Mouse (Mus musculus) hindlimb bud, embryonic 11.5 days (tissue): Measurements from ENCODE around the gene Laptm5.

Source experiments
- DNase-seq: peaks from one replicate; pipeline ENCODE4 v3.0.0-alpha.2; 2012; ENCODE audit warnings: low read depth, low spot score; ENCODE audit errors: extremely low spot score

Gene Laptm5

DNA sequence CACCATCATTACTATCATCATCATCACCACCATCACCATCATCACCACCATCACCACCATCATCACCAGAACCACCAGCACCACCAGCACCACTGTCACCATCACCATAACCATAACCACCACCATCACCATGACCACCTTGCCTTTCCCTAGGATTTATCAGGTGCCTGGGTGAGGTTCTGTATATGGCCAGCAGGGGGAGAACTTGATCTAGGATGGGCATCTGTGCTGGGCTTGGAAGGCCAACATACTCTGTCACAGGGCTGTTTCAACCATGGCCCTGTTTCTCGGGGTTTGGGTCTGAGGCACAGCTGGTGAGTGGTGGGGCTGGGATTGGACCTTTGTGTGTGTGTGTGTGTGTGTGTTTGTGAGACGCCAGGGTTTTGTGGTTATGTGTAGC is 16.6 kb upstream of the Laptm5 start:
- DNase-seq: no peak

DNA sequence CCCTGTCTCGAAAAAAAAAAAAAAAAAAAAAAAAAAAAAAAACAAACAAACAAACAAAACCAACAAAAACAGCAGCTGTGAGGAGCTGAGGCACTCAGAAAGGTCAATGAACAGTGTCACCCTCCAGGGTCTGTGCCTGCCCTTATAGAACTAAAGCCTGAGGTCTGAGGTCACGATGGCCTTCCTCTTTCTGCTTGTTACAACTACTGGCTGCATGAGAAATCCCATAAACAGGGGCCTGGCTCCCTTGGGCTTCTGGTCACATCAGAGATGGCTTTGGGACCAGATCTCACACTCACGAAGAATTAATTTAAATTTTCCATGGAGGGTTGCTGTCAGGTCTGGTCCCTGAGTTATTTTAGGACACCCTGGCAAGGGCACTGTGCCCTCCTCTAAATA is 13.5 kb upstream of the Laptm5 start:
- DNase-seq: no peak

DNA sequence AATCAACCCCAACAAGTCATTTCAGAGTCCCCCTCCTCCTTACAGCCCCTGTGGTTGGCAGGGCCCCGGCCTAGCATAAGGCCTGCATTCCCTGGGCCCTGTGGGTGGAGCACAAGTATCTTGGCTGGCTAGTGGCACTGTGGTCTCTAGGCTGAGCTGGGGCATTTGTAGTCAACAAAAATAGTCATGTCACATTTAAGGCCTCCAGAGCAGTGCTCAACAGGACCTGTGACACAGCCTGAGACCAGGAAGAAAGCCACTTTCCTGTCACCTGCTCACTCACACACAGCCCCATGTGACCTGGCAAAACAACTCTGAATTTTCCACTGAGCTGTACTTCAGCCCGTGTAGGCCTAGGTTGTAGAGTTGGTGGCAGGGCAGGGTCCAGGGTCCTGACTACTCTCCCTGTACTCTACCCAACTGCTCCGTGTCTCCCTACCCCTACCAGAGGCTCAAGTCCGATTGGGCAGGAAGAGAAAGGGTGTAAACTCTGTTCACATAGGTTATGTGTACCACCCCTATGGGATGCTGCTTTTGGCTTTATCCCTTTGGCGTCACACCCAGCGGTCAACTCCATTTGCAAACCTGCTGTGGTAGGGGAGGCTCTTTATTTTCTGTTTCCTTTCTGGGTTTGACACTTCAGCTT is 13.0 kb upstream of the Laptm5 start:
- no peak for DNase-seq

DNA sequence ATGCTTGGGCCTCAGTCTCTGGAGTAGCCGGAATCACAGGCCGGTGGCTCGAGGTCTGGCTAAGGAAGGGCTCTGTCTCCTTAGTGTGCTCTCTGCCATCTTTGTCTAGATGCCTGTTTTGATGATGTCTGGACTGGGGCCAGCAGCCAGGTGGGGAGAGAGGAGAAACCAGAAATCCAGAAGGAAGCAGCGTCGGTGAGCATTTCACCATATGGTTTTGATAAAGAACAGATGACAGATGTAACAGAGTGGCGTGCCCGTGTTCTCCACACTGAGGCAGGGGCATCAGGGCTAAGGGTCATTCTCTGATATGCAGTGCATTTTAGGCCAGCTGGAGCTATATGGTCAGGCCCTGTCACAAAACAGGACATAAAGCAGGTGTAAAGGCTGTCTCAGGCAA is 12.2 kb upstream of the Laptm5 start:
- DNase-seq: no peak

DNA sequence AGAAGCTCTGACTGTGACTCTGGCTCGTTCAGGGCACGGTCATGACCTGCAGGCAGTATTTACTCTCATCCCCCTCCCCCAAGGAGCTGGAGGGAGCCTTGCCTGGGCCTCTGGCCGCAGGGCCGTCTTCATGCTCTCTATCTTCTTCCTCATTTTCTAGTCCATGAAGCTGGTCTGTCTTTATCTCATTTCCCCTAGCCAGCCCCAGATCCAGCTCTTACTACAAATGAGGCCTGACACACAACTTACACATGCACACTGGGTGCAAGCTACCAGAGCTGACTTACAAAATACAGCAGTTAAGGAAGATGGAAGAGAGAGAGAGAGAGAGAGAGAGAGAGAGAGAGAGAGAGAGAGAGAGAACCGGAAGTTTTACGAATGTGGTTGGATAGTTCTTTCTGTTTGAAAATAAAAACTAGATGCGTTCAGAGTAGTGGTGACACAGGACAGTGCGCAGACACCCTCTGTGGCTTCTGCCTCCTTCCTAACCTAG is 10.6 kb upstream of the Laptm5 start:
- no peak for DNase-seq

DNA sequence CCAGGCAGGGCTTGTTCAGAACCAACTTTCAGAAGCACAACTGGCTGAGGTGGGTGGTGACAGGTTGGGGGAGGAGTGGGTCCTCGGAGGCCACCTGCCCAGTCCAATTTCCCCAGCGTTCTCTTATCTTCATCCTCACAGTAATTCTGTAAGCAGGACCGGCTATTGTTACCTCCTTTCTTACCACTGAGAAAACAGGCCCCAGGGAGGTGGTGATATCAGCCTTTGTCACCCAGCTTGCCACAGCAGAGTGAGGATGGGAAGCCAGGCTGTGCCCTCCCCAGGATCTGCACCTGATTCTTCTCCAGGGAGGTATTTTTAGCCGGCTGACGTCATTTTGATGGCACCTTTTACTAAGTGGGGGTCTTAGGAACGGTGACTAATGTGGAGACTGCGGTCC is 7.9 kb upstream of the Laptm5 start:
- no peak for DNase-seq

DNA sequence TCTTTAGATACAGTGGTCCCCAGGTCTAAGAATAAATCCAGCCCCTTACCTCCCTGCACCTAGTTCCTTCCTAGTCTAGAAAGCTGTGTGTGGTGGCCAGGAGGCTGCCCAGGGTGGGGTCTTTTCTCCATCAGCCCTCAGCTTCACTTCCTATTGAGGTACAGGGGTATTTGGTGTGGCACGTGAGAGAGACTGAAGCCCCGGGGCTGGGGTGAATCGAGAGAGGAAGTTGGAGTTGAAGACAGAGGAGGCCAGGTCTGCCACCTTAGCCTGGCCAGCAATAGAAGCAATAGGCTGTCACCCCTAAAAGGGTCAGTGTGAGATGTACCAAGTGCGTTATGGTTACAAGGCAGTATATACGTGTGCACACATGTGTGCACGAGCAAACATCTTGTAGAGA is 7.0 kb upstream of the Laptm5 start:
- DNase-seq: no peak

DNA sequence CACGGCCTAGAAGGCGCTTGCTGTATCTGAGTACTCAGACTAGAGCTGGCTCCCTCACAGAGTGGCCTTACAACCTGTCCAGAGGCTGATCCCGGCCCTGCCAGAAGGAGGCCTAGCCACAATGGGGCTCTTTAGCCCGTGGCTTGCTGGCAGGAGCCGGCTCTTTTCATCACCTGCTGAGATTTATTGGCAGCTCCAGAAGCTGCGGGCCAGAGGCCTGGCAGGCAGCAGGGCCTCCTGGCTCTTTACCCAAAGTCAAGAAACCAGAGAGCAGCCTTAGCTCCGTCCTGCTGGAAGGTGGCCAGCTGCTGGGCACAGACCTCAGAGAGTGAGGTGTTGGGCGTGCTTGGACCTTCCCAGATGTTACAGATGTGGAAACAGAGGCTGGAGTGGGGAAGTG is 6.6 kb upstream of the Laptm5 start:
- DNase-seq: peak; percentile 62

DNA sequence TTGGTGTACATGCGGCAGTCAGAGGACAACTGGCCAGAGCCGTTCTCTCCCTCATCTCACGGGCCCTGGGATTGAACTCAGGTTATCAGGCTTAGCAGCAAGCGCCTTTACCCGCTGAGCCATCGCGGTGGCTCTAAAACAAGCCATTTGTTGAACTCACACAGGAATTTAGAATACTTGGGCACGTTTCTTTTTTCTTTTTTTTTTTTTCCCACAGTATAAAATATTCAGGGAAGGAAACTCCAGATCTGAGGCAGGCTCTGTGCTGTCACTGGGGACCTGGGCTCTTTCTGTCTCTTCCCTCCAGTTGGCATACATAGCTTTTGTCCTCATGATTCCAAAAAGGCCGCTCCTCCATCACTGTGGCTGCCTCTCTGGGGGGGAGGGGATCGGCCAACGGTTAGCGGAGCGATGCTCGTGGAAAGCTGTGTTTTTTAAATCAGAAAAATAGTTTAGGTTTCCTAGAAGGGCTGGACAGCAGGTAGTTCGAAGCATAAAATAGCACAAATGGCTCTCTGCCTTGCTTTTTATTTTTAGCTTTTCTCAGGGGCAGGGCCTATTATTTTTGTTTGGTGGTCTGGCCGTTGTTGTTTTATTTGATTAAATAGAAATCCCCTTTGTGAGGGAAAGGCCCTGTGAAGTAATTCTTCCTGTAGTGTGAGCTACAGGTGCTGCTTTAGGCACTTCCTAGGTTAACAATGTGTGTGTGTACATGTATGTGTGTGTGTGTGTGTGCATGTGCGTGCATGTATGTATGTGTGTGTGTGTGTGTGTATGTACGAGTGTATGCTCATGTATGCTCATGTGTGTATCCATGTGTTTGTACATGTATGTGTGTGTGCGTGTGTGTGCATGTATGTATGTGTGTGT is 5.5 kb upstream of the Laptm5 start:
- DNase-seq: no peak

DNA sequence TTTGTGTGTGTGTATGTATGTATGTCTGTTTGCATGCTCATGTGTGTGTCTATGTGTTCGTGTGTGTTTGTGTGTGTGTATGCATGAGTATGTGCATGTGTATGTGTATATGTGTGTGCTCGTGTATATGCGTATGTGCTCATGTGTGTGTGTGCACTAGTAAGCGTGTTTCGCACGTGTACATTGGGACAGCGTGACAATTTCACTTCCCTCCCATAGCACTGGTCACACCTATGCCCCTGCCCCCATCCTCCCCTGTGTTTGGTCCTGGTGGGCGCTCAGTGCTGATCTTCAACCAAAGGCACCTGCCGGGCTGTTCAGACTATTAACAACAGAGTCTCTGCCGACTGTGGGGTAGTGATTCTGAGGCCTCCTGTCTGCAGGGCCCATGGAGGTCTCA is 4.8 kb upstream of the Laptm5 start:
- DNase-seq: no peak

DNA sequence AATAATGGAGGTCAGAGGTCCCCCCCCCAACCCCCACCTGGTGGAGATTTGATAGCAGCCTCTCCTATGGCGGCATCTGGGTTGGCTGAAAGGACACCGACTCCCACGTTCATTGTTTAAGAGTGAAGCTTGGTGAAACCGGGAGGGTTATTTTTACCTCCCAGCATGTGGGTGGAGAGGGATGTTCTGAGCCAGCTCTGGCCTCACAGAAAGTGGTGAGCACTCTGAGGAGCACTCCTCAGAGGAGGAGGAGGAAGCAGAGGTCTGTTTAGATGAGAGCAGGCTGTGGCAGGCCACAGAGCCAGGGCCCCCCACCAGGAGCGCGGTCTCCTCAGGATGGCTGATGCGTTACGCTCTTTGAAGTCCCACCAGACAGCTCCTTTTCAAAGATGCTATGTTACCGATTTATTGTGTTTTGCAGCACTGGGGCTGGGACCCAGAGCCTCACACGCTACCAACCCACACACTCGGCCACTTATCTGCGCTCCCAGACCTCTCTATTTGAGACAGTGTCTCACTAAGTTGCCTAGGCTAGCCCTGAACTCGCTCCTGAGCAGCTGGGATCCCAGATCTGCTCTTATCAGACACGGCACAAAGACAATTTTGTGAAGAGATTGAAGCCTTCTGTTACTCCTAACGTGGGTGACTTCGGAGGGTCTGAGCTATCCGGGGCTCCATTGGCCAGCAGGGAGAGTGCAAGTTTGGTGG is 3.6 kb upstream of the Laptm5 start:
- DNase-seq: no peak

DNA sequence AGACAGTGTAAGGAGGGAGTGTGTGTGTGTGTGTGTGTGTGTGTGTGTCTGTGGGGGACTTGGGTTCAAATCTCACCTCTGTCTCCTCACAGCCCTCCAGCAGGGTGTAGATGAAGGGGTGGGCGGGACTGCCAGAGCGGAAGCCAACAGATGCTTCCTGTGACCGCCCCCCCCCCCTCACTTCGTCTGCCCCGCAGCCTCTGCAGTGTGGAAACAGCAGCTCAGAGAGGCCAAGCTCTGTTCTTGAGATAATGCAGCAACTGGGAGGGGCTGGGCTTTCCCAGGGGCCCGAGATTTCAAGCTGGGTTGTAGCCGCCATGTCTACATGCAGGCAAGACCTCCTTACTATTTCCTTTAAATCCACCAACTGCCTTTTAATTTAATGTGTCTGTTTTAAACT is 2.3 kb upstream of the Laptm5 start:
- DNase-seq: no peak

DNA sequence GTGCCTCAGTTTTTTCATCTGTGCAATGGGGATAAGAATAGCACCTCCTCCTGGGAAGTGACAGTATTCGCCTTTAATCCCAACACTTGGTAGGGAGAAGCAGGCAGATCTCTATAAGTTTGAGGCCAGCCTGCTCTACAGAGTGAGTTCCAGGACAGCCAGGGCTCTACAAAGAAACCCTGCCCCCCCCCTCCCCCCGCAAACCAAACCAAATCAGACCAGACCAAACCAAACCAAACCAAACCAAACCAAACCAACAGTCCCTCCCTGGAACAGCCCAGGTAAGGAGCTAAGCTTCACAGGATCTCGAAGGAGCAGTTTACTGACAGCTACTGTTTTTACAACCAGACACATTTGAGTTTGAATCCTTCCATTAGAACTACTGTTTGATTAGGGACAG is 299 bp upstream of the Laptm5 start:
- DNase-seq: no peak

DNA sequence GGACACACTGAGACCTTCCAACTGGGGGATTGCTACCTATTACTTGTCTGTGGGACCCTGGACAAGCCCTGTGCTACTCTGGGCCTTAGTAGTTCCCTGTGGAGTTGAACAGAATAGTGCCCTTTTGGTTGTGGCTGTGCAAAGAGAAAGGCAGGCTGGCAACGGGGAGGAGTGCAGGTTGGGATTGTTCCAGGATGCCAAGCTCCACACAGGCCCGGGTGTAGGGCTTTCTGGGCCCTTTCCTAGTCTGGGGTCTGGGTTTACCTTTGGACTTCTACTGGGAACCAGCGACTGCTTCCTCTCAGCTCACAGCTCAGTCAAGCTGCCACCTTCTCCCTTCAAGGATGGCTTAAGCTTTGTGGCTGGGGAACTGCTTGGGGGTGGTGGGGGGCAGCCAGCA is 586 bp downstream of the Laptm5 start:
- no peak for DNase-seq

DNA sequence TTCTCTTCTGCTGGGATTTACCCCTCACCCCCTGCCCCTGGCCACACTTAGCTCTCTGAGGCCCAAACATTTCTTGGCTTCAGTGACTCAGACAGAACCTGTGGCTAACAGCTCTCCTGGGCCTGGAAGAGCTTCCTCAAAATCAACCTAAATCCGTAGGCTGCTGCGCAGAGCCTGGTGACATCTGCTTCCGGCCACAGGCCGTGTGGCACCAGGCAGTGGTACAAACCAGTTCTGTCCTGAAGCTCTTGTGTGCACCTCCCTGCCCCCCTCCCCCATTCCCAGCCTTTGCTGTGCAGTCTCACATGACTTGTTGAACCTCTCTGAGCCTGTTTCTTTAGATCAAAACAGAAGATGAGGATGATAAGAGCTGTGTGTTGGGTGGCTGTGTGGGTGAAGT is 1.1 kb downstream of the Laptm5 start:
- DNase-seq: no peak

DNA sequence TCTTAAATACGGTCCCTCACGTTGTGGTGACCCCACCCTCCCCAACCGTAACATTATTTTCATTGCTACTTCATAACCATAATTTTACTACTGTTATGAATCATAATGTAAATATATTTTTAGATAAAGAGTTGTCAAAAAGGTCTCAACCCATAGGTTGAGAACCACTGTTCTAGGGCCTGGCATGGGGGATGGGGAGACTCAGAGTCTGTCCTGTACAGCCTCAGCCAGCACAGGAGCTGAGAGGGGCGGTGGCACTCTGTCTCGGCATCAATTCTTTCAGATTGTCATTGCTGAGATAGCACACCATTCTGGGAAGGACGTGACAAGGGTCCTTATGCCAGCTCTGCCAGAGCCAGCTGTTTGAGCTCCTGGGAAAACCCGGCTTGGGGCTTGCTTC is 1.6 kb downstream of the Laptm5 start:
- DNase-seq: no peak

DNA sequence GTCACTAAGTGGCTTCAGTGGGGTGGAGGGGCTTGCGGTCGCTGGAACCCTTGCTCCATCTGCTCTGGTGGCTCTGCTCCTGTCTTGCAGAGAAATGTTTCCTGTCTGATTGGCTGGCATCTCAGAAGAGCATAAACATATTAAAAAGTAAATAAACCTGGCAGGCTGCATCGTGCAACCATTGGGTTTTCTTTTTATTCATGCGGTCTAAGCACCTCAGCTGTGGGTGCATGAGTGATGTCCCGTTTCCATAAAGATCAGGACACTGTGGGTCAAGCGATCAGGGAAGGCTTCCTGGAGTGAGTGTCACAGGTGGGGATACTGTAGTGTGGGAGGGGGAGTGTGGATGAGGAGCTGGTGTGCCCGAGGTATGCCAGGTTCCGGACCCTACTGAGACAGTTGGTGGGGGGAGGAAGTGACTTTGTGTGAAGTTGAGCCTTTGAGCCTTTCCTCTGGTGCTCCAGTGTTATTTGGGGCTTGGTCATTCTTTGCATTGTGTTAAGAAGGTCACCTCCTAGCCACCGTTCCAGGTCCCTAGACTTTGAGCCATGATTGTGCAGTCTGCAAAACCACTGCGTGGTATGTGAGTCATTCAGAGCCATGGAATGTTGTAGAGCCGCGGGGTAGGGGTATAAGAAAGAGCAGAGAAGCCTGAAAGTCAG is 2.2 kb downstream of the Laptm5 start:
- DNase-seq: no peak

DNA sequence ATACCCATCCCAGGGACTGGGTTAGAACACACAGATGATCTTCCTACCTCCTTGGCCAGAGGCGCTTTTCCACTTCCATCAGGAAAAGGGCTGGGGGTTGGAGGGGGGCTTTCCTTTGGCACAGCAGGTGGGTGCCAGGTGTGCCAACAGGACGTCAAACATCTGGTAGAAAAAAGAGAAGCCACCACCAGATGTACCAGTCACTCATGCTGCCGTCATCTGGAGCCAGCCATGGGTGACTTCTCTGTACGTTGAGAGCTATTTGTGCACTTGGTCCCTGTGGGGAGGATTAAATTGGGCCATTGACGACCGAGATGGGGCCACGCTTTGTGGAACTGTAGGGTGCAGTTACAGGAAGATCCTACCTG is 2.7 kb downstream of the Laptm5 start:
- DNase-seq: no peak

DNA sequence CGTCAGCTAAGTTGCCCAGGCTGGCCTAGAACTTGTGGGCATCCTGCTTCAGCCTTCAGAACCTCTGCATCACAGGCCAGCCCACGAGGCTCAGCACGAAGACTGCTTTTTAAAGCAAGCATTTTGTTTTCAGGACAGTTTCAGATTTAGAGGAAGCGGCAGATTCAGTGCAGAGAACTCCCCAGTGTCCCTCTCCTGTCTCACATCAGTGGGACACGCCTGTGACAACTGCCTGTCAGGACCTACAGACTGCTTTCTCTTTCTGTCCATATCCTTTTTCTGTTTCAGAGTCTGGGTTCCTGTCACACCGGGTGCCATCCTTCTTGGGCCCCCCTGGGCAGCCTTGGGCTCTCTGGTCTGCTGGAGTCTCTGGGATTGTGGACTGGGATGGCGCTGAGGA is 3.7 kb downstream of the Laptm5 start:
- DNase-seq: no peak

DNA sequence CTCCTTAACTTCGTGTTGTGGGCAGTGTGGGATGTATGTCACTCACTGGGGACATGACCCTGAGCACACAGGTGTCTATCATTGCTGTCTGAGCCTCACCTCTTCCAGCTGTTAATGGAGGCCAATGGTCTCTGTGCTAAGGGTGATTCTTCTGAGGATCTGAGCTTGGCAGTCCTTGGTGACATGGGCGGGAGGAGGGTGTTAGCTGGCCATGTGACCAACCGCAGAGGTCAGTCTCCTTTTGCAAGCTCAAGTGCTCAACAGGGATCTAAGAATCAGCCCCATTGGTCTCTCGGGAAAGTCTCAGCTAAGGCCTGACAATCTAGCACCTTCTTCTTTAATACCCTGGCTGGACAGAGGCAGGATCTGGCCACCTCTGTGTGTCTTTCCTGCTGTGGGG is 4.6 kb downstream of the Laptm5 start:
- no peak for DNase-seq
